Mouse (Mus musculus): Measurements from ENCODE around the gene Fbxw17. TPM values are rescaled to one million over a fixed set of nuclear protein-coding genes. Genes with fewer than 3 reads are reported as not detected.
"Not testable (repeated sequence)": the region's sequence is repeated elsewhere in the genome, so short reads cannot be mapped to it uniquely, and the experiment has no call there.

Fbxw17 gene
- polyA plus RNA-seq, 2 experiments, result 33.0 to 38.8 TPM

DNA sequence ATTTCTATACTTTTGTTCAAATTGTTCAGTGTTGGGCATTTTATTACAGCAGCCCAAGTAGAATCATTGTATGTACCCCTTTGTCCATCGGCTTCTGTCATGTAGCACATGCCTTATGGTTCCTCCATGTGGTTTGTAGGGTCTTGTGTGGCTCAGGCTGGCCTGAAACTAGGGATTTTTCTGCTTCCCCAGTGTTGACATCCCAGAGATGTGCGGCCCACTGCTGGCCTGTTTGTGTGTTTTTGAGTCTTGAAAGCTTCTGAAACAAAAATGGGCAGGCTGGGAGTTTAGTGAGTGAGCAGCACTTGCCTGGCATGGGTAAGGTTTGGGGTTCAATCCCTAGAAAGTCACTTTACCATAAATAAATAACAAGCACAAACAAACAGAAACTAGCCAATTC is 6.9 kb downstream of the Fbxw17 start:
- no peak for TF ChIP-seq POLR2A (IDR thresholded peaks at IDR 0.05; ENCODE audit: borderline replicate concordance, extremely low read depth, insufficient read depth, insufficient read length)
- WGBS, result 89% methylated on average over 2 of the region's 2 CpGs
- peaks cover 80% of the 10 kb centered on the region for H3K36me3 ChIP-seq (ENCODE audit: control insufficient read depth, insufficient read depth, low read length)
- no peaks in the 10 kb centered on the region for H3K27me3 ChIP-seq (ENCODE audit: control insufficient read depth, insufficient read depth, low read length)
- no peak overlapping the region for H3K27ac ChIP-seq (replicated peaks; ENCODE audit: low read depth, low read length)
- DNase-seq (ENCODE audit: low spot score) (no peak), ATAC-seq (ENCODE audit: low FRiP score, low read depth) (no peak)
- H3K4me2 ChIP-seq (replicated peaks; ENCODE audit: low read depth, low read length, severe bottlenecking), result no peak overlapping the region
- H3K4me3 ChIP-seq (replicated peaks; ENCODE audit: low read length), result no peak overlapping the region
- H3K4me1 ChIP-seq (ENCODE audit: control insufficient read depth, insufficient read depth, low read length), result no peaks in the 10 kb centered on the region
- H3K9ac ChIP-seq (ENCODE audit: low read depth, low read length, severe bottlenecking), result no peak overlapping the region
- no peaks in the 10 kb centered on the region for H3K9me3 ChIP-seq (ENCODE audit: control insufficient read depth, low read length)

DNA sequence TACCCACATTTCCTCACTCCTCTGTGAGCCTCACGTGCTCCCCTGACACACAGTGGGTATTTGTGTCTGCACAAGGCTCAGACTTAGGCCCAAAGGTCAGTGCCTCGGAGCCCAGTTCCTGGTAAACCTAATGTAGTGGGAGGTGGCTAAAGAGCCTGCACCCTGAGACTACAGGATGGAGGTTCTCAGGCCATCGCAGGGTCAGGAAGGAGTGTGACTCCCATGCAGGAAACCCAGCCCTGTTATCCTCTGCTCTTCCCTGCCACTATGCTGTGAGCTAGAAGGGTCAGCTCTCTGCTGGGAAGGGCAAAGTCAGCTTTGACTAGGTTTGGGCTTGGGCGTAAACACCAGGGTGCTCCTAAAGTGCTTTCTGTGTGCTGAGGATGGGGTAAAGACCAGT is 9.0 kb downstream of the Fbxw17 start:
- Histone ChIP-seq H3K9me3 (ENCODE audit: control insufficient read depth, low read length) (no peaks in the 10 kb centered on the region), H3K4me3 (replicated peaks; ENCODE audit: low read length) (no peak overlapping the region), H3K4me1 (ENCODE audit: control insufficient read depth, insufficient read depth, low read length) (no peaks in the 10 kb centered on the region), H3K9ac (ENCODE audit: low read depth, low read length, severe bottlenecking) (no peak overlapping the region), H3K4me2 (replicated peaks; ENCODE audit: low read depth, low read length, severe bottlenecking) (no peak overlapping the region), H3K27me3 (ENCODE audit: control insufficient read depth, insufficient read depth, low read length) (no peaks in the 10 kb centered on the region), H3K27ac (replicated peaks; ENCODE audit: low read depth, low read length) (no peak overlapping the region), H3K36me3 (ENCODE audit: control insufficient read depth, insufficient read depth, low read length) (peaks cover 82% of the 10 kb centered on the region)
- 91% methylated on average over 4 of the region's 4 CpGs for WGBS
- DNase-seq (ENCODE audit: low spot score) (no peak), ATAC-seq (ENCODE audit: low FRiP score, low read depth) (no peak)
- no peak for TF ChIP-seq POLR2A (IDR thresholded peaks at IDR 0.05; ENCODE audit: borderline replicate concordance, extremely low read depth, insufficient read depth, insufficient read length)

DNA sequence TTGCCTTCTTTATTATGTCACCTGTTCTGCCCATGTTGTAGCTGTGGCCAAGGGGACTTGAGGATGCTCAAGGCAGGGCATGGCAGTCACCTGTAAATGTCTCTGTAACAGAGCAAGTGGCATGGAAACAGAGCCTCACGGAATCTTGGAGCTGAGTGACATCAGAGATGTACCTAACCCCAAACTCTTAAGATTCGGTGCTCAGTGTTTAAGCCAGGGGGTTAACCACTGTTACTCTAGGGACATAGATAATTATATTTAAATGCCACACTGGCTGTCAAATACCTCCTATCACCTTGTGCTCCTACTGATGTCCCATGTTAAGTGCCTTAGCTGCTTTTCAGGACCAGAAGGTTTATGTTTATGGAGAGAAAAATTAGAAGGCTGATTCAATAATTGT is 26.1 kb downstream of the Fbxw17 start, which contains the start of gene Gm47429:
Gene Gm47429, minus strand, starts transcription at position 101 of the 400 bp plus-strand sequence.
- no peaks in the 10 kb centered on the region for H3K9me3 ChIP-seq (ENCODE audit: control insufficient read depth, low read length)
- no peak within 1 kb of the TSS for H3K4me2 ChIP-seq (replicated peaks; ENCODE audit: low read depth, low read length, severe bottlenecking)
- no peak for DNase-seq (ENCODE audit: low spot score)
- H3K27ac ChIP-seq (replicated peaks; ENCODE audit: low read depth, low read length), result no peak within 1 kb of the TSS
- H3K27me3 ChIP-seq (ENCODE audit: control insufficient read depth, insufficient read depth, low read length), result no peaks in the 10 kb centered on the region
- 74% methylated on average over 2 of the region's 2 CpGs for WGBS
- no peak for ATAC-seq (ENCODE audit: low FRiP score, low read depth)
- H3K4me3 ChIP-seq (replicated peaks; ENCODE audit: low read length), result no peak within 1 kb of the TSS
- no peak within 1 kb of the TSS for H3K9ac ChIP-seq (ENCODE audit: low read depth, low read length, severe bottlenecking)
- H3K36me3 ChIP-seq (ENCODE audit: control insufficient read depth, insufficient read depth, low read length), result no peaks in the 10 kb centered on the region
- H3K4me1 ChIP-seq (ENCODE audit: control insufficient read depth, insufficient read depth, low read length), result no peaks in the 10 kb centered on the region
- TF ChIP-seq POLR2A (IDR thresholded peaks at IDR 0.05; ENCODE audit: borderline replicate concordance, extremely low read depth, insufficient read depth, insufficient read length), result no peak

DNA sequence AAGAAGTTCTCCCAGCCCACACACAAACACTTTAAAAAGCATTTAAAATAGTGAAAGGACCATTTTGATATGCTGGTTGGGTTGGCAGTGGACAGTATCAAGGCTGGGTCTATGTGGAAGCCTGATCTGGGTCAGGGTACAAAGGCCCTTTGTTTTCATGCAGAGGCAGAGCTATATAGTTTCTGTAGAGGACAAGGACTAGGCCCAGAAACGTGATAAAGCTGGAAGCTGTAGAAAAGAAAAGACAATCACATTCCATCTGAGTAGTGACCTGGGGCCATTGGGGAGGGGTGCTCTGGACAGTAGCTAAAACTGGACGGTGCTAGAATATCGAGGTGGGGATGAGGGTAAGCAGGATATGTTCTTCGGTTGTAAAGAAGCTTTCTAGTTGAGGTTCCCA is 27.6 kb downstream of the Fbxw17 start:
- no peak for TF ChIP-seq POLR2A (IDR thresholded peaks at IDR 0.05; ENCODE audit: borderline replicate concordance, extremely low read depth, insufficient read depth, insufficient read length)

DNA sequence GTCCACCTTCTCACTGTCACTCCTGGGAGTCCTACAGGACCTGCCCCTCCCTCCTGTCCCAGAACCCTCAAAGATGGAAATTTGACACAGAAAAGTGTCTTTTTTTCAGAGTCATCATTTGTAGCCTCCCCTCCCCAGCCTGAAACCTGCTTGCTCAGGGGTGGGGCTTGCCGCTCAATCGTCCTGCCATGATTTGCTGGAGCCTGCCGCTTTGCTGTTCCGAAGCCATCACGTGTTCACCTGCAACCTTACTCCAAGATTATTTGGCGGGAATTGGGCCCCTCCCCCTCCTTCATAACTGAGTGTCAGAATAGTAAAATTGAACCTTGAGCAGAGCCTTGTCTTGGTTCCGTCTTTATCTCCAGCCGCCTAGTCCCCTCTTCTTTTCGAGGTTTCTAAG is 34.6 kb downstream of the Fbxw17 start:
- not testable (repeated sequence) for H3K4me3 ChIP-seq (replicated peaks; ENCODE audit: low read length); H3K36me3 ChIP-seq (ENCODE audit: control insufficient read depth, insufficient read depth, low read length); H3K9ac ChIP-seq (ENCODE audit: low read depth, low read length, severe bottlenecking); H3K4me2 ChIP-seq (replicated peaks; ENCODE audit: low read depth, low read length, severe bottlenecking); H3K9me3 ChIP-seq (ENCODE audit: control insufficient read depth, low read length); H3K4me1 ChIP-seq (ENCODE audit: control insufficient read depth, insufficient read depth, low read length); H3K27ac ChIP-seq (replicated peaks; ENCODE audit: low read depth, low read length); H3K27me3 ChIP-seq (ENCODE audit: control insufficient read depth, insufficient read depth, low read length); ATAC-seq (ENCODE audit: low FRiP score, low read depth); DNase-seq (ENCODE audit: low spot score)
- WGBS, result 66% methylated on average over 9 of the region's 9 CpGs

More for the DNA sequence above, 27.6 kb downstream of the Fbxw17 start:
- Histone ChIP-seq H3K27ac (replicated peaks; ENCODE audit: low read depth, low read length) (no peak overlapping the region), H3K4me2 (replicated peaks; ENCODE audit: low read depth, low read length, severe bottlenecking) (no peak overlapping the region), H3K9me3 (ENCODE audit: control insufficient read depth, low read length) (no peaks in the 10 kb centered on the region), H3K36me3 (ENCODE audit: control insufficient read depth, insufficient read depth, low read length) (no peaks in the 10 kb centered on the region), H3K27me3 (ENCODE audit: control insufficient read depth, insufficient read depth, low read length) (no peaks in the 10 kb centered on the region), H3K4me3 (replicated peaks; ENCODE audit: low read length) (no peak overlapping the region), H3K9ac (ENCODE audit: low read depth, low read length, severe bottlenecking) (no peak overlapping the region), H3K4me1 (ENCODE audit: control insufficient read depth, insufficient read depth, low read length) (no peaks in the 10 kb centered on the region)
- WGBS, result 84% methylated on average over 4 of the region's 4 CpGs
- no peak for ATAC-seq (ENCODE audit: low FRiP score, low read depth)
- DNase-seq (ENCODE audit: low spot score), result no peak

DNA sequence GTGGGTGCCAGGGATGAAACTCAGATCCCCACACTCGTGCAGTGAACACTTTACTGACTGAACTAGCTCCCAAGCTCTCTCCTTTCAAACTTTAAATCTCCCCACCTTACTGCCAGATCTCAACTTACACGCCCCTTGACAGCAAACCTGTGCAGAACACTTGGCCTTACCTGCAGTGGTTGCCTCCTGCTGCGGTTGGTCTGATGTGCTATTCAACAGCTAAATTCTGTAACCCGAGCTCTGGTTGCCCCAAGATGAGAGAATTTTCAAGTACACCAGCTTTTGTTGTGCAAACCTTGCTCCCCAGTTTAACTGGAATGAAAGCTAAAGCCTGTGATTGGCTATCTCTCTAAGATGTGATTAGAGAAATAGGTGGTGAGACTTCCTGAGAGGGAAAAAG is 35.8 kb downstream of the Fbxw17 start:
- no peaks in the 10 kb centered on the region for H3K27me3 ChIP-seq (ENCODE audit: control insufficient read depth, insufficient read depth, low read length)
- no peaks in the 10 kb centered on the region for H3K36me3 ChIP-seq (ENCODE audit: control insufficient read depth, insufficient read depth, low read length)
- H3K4me1 ChIP-seq (ENCODE audit: control insufficient read depth, insufficient read depth, low read length), result no peaks in the 10 kb centered on the region
- no peak overlapping the region for H3K9ac ChIP-seq (ENCODE audit: low read depth, low read length, severe bottlenecking)
- no peak overlapping the region for H3K4me3 ChIP-seq (replicated peaks; ENCODE audit: low read length)
- H3K27ac ChIP-seq (replicated peaks; ENCODE audit: low read depth, low read length), result no peak overlapping the region
- H3K9me3 ChIP-seq (ENCODE audit: control insufficient read depth, low read length), result no peaks in the 10 kb centered on the region
- ATAC-seq (ENCODE audit: low FRiP score, low read depth), result no peak
- DNase-seq (ENCODE audit: low spot score), result no peak
- 24% methylated on average over 4 of the region's 4 CpGs for WGBS
- H3K4me2 ChIP-seq (replicated peaks; ENCODE audit: low read depth, low read length, severe bottlenecking), result no peak overlapping the region
- no peak for TF ChIP-seq POLR2A (IDR thresholded peaks at IDR 0.05; ENCODE audit: borderline replicate concordance, extremely low read depth, insufficient read depth, insufficient read length)

DNA sequence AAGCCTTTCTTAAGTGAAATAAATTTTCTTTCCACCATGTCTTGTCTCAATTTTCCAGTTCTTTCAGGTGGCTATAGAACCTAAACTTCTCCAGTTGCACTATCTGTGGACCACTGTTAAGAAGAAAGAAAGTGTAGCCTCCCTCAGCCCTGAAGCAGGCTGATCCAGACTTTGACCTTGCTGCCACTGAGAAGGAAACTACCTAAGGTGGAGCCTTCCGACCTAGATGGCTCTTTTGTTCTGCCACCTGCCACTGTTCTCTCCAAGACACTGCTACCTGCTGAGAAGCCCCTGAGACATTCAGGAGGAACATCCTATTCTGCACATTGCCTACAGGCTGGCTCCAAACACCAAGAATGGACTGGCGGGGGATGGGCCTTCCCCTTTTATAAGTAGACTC is 42.8 kb downstream of the Fbxw17 start:
- H3K9ac ChIP-seq (ENCODE audit: low read depth, low read length, severe bottlenecking); H3K4me2 ChIP-seq (replicated peaks; ENCODE audit: low read depth, low read length, severe bottlenecking); H3K9me3 ChIP-seq (ENCODE audit: control insufficient read depth, low read length); DNase-seq (ENCODE audit: low spot score); ATAC-seq (ENCODE audit: low FRiP score, low read depth); H3K27me3 ChIP-seq (ENCODE audit: control insufficient read depth, insufficient read depth, low read length); H3K4me1 ChIP-seq (ENCODE audit: control insufficient read depth, insufficient read depth, low read length); H3K36me3 ChIP-seq (ENCODE audit: control insufficient read depth, insufficient read depth, low read length); H3K27ac ChIP-seq (replicated peaks; ENCODE audit: low read depth, low read length); H3K4me3 ChIP-seq (replicated peaks; ENCODE audit: low read length): not testable (repeated sequence)
- 62% methylated on average over 2 of the region's 2 CpGs for WGBS
